Mouse (Mus musculus) kidney, adult 11 months (tissue): Measurements from ENCODE around the gene Hps6.
A peak's percentile ranks its signal among the peaks of the same experiment; 100 is the strongest.

ENCODE experiments used
- DNase-seq: peaks from one replicate; pipeline ENCODE4 v3.0.0; 2022

The Hps6 gene

DNA sequence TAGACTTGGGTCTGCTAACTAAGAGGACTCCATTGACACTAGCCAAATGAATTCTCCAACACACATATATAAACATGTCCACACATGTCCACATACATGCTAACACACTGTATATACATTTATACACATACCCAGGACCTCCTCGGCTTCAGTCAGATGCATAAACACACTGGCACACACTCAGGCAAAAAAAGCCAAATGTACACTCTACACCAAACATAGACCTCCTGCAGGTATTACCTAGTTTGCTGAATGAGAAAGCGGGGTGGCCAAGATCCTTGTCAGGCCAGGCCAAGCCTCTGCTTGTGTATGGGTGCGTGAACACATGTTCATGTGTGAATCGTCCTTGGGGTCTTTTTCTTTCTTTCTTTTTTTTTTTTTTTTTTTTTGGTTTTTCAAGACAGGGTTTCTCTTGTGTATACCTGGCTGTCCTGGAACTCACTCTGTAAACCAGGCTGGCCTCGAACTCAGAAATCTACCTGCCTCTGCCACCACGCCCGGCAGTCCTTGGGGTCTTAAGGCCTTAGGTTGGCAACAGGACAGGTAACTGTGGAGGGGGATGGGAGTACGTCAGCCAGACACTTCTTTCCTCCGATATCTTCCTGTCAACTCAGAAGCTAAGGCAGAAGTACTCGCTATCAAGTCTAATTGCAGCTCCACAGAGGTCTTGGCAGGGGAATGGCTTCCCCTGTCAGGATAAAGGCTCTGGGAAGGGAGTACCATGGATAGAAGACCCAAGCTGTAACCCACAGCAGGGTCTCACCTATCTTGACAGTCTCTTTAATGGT, 27.1 kb downstream of the Hps6 start:
- DNase-seq = no peak

DNA sequence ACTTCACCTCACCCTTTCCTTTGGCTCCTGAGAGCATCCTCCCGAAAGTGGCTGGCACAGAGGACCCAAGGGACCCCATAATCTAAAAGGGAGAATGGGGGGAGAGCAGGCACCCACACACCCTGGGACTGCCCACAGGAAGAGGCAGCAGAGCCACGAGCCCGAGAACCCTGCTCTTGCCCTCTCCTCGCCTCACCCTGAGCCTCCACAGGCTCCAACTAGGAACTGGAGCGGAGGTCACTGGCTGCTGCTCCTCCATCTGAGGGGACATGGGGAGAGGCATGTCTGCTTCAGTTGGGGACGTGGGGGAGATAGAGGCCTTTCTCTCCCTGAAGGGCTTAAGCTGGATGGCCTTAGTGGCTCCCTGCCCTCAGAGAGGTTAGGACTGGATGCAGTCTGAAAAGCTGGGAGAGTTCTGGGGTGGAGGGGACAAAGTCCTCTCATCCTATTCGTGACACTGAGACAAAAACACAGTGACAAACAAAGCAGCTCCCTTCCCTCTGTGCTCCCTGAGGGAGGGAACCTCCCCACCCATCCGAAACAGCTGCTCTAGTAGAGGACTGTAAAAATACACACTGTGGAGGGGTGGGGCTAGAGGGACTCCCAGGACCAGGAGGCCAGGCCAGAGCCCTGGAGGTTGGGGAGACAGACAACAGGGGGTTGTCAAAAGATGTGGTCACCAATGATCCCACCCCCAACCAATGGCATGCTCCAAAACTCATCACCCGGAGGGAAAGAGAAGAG, 28.6 kb downstream of the Hps6 start:
- DNase-seq = no peak

DNA sequence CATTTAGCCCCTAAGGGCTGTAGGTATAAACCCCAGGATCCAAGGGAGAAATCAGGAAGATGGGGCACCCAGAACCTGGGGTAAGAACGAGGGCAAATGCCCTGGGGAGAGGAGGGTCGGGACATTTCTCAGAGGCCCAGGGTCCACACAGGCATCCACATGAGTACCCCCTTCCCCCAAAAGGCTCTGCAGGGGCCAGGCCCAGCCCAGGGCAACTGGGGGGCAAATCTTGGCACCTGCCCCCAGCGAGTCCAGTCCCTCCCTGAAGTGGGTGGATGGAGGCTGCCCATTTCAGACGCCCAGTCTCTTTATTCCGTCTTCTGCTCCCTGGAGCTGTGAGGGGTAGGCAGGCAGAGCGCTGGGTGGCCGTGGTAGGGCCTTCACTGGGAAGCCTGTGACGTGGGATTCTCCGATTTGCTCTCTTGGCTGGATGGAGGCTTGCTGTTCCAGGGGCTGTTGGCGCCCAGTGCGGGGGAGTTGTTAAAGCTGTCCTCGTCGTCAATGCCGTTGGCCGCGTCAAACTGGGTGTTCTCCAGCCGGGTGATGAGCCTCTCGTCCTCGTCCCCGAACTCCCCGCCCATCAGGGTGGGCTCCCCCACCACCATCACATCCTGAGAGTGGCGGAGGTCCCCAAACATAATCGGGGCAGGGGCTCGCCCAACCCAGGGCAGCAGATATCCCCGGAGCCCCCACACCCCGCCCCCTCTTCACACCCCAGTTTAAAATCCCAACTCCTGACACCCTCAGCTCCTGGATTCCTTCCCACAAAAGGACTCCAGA, 29.6 kb downstream of the Hps6 start:
- no peak for DNase-seq

DNA sequence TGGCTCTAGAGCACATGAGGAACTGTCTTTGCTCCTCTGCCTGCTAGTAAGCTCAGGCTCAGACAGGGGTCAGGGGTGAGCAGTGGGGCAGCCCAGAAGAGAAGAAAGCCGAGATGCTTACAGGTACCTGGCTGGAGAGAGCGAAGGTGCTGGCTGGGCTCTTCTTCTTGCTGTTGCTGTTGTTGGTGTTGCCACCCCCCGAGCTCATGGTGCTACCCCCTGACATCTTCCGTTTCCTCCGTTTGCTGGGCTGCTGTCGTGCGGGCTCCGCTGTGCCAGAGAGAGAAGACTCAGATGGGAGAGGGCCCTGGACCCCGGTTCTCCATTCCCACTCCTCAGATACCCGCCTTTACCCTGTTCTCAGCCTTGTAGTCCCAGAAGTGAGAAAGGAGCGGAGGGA, 30.6 kb downstream of the Hps6 start:
- DNase-seq = no peak

DNA sequence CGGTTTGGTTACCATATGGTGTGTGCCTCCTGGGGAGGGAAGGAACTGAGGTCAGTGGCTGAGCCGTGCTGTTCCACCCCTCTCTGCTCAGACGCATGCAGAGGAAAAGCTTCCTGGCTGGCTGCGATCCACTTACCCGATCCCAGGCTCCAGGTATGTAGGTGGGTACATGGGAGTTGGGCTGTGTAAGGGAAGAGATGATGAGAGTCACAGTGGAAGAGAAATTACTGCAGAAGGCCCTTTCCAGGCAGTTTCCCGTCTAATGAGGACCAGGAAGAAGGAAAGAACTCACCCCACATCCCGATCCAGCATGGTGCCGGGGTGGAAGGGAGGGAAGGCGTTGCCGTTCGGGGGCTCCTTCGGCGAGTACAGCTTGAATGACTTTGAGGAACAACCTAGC, 32.7 kb downstream of the Hps6 start:
- no peak for DNase-seq

DNA sequence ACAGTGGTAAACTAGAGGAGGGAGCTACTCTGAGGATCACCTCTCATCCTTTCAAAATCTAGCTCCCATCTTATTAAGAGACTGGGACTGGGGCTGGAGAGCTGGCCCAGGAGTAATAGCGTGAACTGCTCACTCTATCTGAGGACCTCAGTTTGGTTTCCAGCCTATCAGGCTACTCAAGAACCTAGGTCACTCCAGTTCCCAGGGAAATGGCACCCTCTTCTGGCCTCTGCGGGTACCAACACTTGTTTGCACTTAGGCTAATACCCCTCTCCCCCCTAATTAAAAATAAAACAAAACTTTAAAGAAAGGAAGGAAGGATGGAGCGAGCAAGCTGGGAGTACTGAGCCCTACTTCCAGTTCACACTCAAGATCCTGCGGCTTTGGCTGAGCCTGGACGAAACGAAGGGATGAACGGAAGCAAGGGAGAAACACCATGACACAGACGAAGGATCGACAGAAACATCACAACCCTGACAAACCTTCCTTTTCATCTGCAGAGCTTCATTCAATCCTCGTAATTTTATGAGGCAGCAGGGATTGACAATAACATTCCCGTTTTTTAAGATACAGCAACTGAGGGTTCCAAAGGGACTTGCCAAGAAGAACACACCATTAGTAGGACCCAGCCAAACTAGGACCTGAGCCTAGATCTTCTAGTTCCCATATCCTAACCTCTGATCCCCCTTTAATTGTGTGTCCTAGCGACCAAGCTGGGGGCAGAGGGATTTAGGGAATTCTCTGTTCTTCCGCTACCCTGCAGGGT, 33.4 kb downstream of the Hps6 start:
- DNase-seq = no peak

DNA sequence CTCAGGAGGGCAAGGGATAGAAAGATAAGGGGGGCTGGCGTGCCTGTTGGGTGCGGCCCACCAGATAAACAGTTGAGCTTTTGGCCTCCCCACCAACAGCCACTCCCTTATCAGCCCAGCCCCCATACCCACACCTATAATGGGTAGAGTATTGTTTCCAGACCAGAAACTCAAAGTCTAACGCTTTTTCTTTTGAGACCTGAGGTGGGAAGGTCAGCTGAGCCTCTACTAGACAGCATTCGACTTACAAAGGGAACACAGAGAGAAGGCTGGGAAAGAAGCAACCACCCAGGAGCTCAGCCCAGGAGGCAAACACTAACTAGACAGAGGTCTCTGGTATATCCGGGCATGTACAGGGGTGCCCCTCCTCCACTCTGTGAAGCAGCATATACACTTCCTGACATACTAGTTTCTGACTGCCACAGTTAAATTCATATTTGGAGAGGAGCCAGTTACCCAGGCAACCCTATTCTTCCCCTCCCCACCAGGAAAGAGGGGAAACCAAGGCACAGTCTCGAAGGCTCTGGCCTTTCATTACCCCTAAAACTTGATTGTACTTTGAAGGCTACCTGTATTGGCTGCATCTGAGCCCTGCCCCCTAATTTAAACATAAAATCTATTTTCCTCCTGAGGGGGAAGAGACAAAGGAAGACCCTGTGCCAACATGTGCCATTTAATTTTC, 34.1 kb downstream of the Hps6 start:
- DNase-seq = no peak

DNA sequence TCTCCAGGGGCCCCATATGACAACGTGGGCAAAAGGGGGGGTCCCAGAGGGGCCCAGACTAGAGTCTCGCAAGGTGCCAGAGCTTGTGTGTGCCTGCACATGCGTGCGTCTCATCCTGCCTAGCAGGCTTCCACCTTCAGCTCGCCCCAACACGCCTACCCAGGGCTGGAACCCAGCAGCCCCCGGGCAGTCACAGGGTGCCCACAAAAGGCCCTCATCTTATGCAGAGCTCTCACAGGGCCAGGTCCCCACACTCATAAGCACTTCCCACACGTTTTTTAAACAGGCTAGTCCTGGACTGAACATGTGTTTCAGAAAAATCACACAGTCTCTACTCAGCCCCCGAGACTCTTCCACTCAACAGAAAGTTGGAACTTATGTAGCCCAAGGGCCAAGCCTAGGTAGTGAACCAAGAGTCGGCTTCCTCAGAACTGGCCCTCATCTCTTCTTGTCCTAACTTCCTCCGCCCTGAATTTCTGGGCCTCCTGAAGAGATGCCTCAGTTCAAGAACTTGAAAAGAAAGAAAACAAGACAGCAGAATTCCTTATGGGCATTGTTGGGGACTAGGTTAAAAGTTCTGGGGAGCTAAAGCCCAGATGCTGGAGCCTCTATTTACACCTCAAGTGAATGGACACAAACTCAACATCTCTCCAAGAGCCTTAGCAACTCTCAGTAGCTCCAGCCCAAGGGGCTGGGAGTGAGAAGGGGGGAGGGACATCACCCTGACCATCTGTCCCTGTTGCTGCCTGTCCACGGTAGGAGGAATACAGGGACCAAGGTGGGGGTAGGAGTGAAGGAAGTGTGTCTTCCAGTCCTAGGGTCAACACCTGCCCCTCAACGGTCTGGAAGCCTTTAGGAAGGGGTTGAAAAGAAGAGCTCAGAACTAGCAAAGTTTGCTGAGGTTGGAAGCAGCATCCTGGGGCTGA, 34.9 kb downstream of the Hps6 start:
- no peak for DNase-seq

DNA sequence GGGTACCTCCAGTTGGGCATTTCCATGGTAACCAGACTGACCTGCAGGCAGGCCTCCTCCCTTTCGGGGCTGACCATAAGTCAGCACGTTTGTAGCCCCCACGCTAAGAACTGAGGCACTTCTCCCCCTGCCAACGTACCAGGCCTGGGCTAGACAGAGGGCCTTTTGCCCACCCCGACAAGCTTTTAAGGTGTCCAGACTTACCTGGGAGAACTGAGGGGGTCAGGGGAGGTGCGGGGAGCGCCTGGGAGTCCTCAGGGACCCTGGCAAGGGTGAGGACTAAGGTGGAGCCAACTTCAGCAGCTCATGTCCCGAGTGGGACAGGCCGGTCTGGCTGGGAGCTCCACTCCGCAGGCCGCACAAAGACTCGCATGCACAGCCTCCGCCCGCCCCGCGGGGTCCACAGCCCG, 35.5 kb downstream of the Hps6 start:
- DNase-seq = peak; percentile 25

DNA sequence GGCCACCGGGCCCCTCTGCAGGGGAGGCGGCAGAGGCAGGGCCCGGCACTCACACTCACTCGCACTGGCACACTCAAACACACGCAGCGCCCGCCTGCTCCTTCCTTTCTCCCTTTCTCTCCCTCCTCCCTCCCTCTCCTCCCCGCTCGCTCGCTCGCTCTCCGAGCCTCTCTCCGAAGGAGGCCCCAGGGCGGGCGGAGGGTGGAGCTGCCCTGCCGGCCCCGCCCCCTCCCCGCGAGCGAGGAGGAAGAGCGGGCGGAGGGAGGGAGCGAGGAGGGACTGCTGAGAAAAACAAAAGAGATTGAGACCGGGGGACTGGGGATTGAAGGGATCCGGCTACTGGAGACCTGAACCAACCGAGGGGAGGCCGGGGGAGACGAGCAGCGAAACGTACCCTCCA, 36.2 kb downstream of the Hps6 start:
- peak; percentile 82 for DNase-seq

DNA sequence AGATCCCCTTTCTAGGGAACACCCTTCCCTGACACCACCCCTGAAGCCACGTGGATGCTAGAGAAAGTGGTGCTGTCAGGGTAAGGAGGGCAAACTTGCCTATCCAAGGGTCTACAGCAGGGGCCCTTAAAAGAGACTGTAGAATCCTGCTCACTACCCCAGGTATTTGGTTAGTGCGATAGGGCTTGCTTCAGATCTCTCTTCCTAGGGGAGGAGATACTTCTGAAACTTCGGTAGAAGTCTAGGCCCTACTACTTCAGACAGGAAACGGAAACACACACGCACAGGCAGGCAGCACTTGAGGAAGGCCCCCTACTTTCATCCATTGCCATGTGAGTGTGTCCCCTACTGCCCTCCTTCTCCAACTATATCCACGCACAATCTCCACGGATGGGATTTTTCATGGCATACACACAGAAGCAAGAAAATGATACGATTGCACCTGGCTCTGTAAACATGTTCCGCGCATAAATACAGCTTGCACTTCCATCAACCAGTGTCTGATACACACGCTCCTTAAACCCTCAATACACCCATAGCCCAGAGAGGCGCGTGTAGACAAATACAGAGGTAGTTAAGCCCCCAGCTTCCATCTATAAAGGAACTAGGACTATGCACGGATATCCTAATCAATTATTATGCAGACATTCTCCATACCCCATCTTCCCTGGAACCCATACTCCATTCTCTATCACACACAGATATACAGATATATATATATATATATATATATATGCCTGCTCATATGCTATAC, 37.0 kb downstream of the Hps6 start:
- DNase-seq = no peak

DNA sequence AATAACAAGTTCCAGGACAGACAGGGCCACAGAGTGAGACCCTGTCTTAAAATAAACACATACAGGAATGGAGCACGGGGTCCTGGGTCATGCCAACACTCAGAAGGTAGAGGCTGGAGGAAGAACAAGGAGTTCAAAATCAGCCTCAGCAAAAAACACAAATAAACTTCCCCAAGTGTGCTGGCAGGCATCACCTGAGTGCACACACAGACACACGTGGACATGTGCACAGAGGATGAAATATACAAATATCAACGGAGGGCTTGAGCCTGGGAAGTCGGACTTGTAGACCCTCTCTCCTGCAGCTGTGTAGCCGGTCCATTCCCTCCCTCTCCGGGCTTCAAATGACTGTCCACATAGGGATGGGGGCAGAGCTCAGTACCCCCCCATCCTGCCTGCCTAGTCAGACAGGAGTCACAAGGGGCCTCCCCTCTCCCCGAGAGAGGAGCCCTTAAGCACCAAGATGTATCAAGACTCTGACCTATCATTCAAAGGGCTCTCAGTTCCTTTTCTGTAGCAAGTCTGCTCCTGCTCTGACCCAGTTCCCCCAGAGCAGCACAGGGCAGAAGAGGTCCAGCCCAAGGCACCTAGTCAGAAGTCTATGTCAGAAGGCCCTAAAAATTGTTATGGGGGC, 38.1 kb downstream of the Hps6 start:
- DNase-seq = no peak

DNA sequence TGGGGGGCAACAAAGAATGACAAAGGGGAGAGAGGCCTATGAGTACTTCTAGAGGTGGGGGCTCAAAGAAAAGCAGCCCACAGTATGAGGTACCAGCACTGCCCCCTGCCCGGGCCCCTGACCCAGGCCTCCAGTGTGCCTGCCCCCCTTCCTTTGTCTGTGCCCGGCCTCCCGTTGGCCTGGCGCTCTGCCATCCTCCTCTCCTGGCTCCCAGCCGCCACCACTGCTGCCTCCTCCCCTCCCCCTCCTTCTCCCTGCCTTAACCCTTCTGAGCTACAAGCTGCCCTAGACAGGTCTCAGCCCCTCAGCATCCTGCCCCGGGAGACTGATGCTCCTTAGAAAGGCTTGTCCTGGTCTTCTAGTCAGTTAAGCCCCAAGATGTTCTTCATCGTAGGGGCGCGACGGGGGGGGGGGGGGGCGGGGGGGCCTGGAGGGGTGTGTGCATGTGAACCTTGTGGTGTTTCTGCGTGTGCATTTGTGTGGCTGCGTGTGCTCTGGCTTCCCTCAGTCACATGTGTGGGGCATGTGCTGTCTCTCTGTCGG, 38.7 kb downstream of the Hps6 start:
- peak; percentile 92 for DNase-seq

DNA sequence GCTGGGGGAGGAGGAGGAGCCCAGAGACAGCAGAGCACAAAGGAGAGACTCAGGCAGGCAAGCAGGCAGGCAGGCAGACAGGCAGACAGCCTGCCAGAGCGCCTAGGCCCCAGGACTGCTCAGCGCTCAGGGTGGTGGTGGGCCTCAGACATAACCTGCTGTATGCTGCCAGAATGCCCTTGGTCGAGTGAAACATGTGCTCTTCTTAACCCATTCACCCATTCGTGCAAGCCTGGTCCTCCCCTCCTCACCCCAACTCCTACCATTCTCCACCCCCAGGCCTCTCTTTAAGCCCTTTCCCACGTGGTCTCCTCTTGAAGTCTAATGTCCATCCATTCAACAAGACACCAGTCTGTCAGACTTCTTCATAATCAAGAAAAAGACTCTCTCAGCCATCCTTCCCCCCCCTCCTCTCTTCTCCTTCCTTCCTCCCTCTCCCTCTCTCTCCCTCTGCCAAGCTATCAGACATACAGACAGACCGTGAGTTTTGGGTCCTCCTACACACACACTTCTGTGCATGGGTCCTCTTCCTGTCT, 39.2 kb downstream of the Hps6 start:
- DNase-seq = peak; percentile 62

DNA sequence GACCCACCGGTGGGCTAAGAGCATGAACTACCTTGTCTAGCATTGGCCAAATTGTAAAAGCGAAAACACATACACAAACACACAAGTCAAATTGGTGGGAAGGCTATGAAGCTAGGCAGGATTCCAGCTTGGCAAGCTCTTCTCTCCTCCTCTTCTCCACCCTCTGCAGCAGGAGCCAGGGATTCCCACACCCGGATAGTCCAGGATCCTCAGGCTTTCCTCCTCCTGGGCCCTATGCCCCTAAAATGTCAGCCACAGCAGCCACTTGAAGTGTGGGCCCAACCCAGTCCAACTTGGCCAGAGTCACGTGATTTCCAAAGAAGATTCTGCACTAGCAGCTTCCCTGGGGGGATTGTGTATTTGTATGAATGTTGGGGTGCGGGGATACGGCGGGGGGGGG, 40.1 kb downstream of the Hps6 start:
- DNase-seq = peak; percentile 36

DNA sequence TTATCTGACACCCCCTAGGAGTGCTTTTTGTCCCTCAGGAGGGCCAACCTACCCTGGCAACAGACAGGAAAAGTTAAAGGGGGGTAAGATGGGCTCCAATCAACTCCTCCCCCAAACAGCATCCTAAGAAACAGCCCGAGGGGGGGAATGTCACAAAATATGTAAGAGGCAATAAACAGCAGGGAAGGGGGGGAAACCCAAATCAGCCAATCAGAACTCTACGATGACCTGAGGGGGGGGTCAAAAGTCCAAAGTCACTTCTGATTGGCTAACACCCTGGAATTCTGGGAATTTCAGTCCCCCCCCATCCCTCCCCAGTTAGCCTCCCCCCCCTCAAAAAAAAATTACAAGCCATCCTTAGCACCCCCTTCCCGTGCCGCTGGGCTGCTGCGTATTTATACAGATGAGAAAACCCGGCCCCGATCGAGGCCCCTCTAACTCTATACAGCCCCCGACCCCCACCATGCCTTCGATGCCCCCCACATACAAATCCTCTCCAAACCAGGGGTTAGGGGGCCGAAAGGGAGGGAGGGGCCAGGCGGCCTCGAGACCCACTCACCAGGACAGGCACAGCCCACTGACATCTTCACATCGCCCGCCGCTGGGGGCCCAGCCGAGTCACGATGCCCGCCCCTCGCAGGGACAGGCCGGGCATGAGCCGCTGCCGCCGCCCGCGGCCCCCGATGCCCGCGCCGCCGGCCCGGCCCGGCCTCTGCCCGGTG, 41.1 kb downstream of the Hps6 start, which contains the start of gene Pprc1:
Gene Pprc1, plus strand, starts transcription at position 616 of the 722 bp plus-strand sequence.
- DNase-seq = peak; percentile 55

DNA sequence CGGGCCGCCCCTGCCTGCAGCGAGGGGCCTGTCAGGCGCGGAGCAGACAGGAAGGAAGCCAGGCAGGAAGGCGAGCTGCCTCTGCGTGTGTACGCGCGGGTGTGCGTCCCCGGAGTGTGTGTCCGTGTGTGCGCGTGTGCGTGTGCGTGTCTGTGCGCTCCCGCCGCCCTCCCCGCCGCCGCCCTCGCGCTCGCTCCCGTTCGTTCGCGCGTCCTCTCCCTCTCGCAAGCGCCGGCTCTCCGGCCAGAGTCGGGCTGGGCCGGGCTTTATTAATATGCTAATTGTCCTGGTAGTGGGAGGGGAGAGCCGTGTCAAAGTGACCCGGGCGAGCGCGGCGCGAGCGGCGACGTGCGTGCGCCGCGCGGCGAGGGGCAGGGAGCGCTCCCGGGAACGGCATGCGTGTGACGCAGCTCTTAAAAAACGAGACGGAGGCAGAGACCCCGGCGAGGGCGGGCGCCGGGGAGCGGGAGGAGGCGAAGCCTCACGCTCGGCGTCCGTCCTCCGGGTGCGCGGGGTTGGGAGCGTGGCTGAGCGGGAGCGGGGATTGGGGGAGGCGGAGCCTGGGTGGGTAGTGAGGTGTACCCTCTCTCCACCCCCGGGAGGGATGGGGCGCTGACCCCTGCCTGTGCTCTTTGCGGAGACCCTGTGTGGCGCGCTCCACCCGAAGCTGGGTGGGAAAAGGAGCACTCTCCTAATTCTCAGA, 41.8 kb downstream of the Hps6 start, which contains the start of gene Ldb1:
Gene Ldb1, minus strand, starts transcription at position 222 of the 703 bp plus-strand sequence.
- DNase-seq = peak; percentile 90
